14 mouse cellular contexts compared by ENCODE assay signal in the genomic region with DNA sequence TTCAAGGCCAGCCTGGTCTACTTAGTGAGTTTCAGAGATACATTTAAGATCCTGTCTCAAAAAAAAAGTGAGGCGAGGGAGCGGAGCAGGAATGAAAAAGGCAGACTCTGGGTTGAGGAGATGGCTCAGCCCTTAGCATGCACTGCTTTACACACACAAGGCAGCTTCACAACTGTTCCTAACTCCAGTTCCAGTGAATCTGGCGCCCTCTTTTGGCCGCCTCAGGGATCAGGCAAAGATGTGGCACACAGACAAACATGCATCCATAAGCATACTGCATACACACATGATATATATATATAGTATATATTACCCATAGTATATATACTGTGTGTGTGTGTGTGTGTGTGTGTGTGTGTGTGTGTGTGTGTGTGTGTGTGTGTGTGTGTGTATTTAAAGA. TPM values are rescaled to one million over a fixed set of nuclear protein-coding genes. Genes with fewer than 3 reads are reported as not detected.
A peak's percentile ranks its signal among the peaks of the same experiment; 100 is the strongest.
DNase-seq lines count a peak whose midpoint lies in the region; ATAC-seq lines count a peak whose summit lies in the region.
"Had no signal": no experiment of that assay in that cellular context is flagged by ENCODE, and none has a peak within 500 bp of the region (broad histone marks: within the 10 kb centered on the region; RNA-seq: fewer than 3 reads in every experiment).

No protein-coding gene starts in this region.

- WGBS in embryonic facial prominence, embryonic 10.5 days, result 57% methylated on average over 4 of the region's 4 CpGs

- H3K27me3 ChIP-seq in embryonic facial prominence, embryonic 10.5 days (replicated peaks; ENCODE audit: low read depth, poor library complexity, severe bottlenecking), result no peaks in the 10 kb centered on the region
- H3K27me3 ChIP-seq: embryonic facial prominence, embryonic 12.5 days; neural tube, embryonic 12.5 days had no signal

- H3K36me3 ChIP-seq in embryonic facial prominence, embryonic 10.5 days (replicated peaks), result no peaks in the 10 kb centered on the region
- H3K36me3 ChIP-seq: embryonic facial prominence, embryonic 12.5 days; neural tube, embryonic 12.5 days had no signal

- no peaks in the 10 kb centered on the region for H3K9me3 ChIP-seq in embryonic facial prominence, embryonic 10.5 days
- H3K9me3 ChIP-seq: embryonic facial prominence, embryonic 12.5 days; neural tube, embryonic 12.5 days had no signal

- H3K27ac ChIP-seq in embryonic facial prominence, embryonic 10.5 days (replicated peaks), result no peak overlapping the region
- H3K27ac ChIP-seq: embryonic facial prominence, embryonic 12.5 days; neural tube, embryonic 12.5 days had no signal

- intact Hi-C loops in left cerebral cortex, postnatal 4 days (cut with DNase I), result no loop called here
- intact Hi-C loops in left cerebral cortex, postnatal 10 days (cut with DNase I), result loop anchor here (5.0 kb wide), 1 partner anchor 164 kb away; no protein-coding TSS in a partner anchor

- H3K4me3 ChIP-seq in embryonic facial prominence, embryonic 10.5 days, result no peak overlapping the region
- H3K4me3 ChIP-seq: embryonic facial prominence, embryonic 12.5 days; neural tube, embryonic 12.5 days had no signal

- ATAC-seq in activated CD4-positive, CD25-positive, alpha-beta regulatory T cell, adult 4 months, result no peak
- ATAC-seq: intestine, embryonic 16.5 days had no signal

- DNase-seq in embryo, embryonic 10 days (ENCODE audit: low spot score), result peak; percentile 54
- no peak for DNase-seq in embryo, embryonic 11 days
- DNase-seq in left cerebral cortex, postnatal 4 days, result peak; percentile 29
- DNase-seq in left cerebral cortex, postnatal 10 days (ENCODE audit: extremely low spot score in 1 of 2, low spot score in 2 of 2), result no peak
- DNase-seq in CD4-positive helper T cell, adult 2 months (ENCODE audit: low read depth, low spot score), result peak; percentile 26
- peak; percentile 39 for DNase-seq in embryonic facial prominence, embryonic 10.5 days (ENCODE audit: low spot score)
- no peak for DNase-seq in ovary, postnatal 36 days (ENCODE audit: low spot score)
- DNase-seq: gastrocnemius, postnatal 14 days; lung, adult 18-20 months had no signal

- peaks cover 3% of the 10 kb centered on the region; the same call in 1 of the 2 replicates for H3K4me1 ChIP-seq in embryonic facial prominence, embryonic 10.5 days
- H3K4me1 ChIP-seq: embryonic facial prominence, embryonic 12.5 days; neural tube, embryonic 12.5 days had no signal

RNA-seq across cellular contexts. Expression of gene Ngdn, which starts 4.1 kb away (rescaled TPM):
- total RNA-seq in left cerebral cortex, postnatal 4 days (2021), result 10 to 100 TPM; 26.3 to 29.0 TPM
- 10 to 100 TPM; 21.5 to 26.8 TPM for total RNA-seq in left cerebral cortex, postnatal 10 days (2021)
- 91.1 and 94.2 TPM in 2 replicates for polyA plus RNA-seq in embryonic facial prominence, embryonic 10.5 days (2016; fragmentation: Nextera tagmentation; extraction: Ambion mirVana)
- polyA plus RNA-seq in activated CD4-positive, CD25-positive, alpha-beta regulatory T cell, adult 4 months (2017; shearing (Covaris generic)), result 100 to 1,000 TPM; 158 to 174 TPM

RNA-seq across cellular contexts. Expression of gene Myh7, which starts 16.7 kb away (rescaled TPM):
- 1 to 10 TPM; 3.9 to 5.5 TPM for total RNA-seq in left cerebral cortex, postnatal 4 days (2021)
- 1 to 10 TPM; 5.4 to 5.5 TPM for total RNA-seq in left cerebral cortex, postnatal 10 days (2021)
- polyA plus RNA-seq in embryonic facial prominence, embryonic 10.5 days (2016; fragmentation: Nextera tagmentation; extraction: Ambion mirVana), result 1.9 and 8.4 TPM in 2 replicates
- polyA plus RNA-seq in activated CD4-positive, CD25-positive, alpha-beta regulatory T cell, adult 4 months (2017; shearing (Covaris generic)), result not detected

RNA-seq across cellular contexts. Expression of gene Gm17428, which starts 34.4 kb away (rescaled TPM):
- not detected for total RNA-seq in left cerebral cortex, postnatal 4 days (2021)
- total RNA-seq in left cerebral cortex, postnatal 10 days (2021), result not detected
- not detected in 2 replicates for polyA plus RNA-seq in embryonic facial prominence, embryonic 10.5 days (2016; fragmentation: Nextera tagmentation; extraction: Ambion mirVana)
- polyA plus RNA-seq in activated CD4-positive, CD25-positive, alpha-beta regulatory T cell, adult 4 months (2017; shearing (Covaris generic)), result not detected
- total RNA-seq: gastrocnemius, postnatal 14 days had no signal
- polyA plus RNA-seq: embryonic facial prominence, embryonic 12.5 days; intestine, embryonic 16.5 days; neural tube, embryonic 12.5 days; stomach, embryonic 16.5 days had no signal

RNA-seq across cellular contexts. Expression of gene Myh6, which starts 44.4 kb away (rescaled TPM):
- 1 to 10 TPM; 2.7 TPM for total RNA-seq in left cerebral cortex, postnatal 4 days (2021)
- 1 to 10 TPM; 2.2 to 3.8 TPM for total RNA-seq in left cerebral cortex, postnatal 10 days (2021)
- 0.26 and 2.0 TPM in 2 replicates for polyA plus RNA-seq in embryonic facial prominence, embryonic 10.5 days (2016; fragmentation: Nextera tagmentation; extraction: Ambion mirVana)
- not detected for polyA plus RNA-seq in activated CD4-positive, CD25-positive, alpha-beta regulatory T cell, adult 4 months (2017; shearing (Covaris generic))

Comparison
In these comparisons a context has a peak if more than half of its experiments do, and no peak if none do; other contexts are left out.
1. DNase-seq: peak in embryo, embryonic 10 days (single experiment), left cerebral cortex, postnatal 4 days (single experiment), CD4-positive helper T cell, adult 2 months (single experiment) and embryonic facial prominence, embryonic 10.5 days (single experiment); none in embryo, embryonic 11 days (single experiment), left cerebral cortex, postnatal 10 days (0 of 2) and ovary, postnatal 36 days (single experiment).